Mouse (Mus musculus): ENCODE data around the gene Tmem82.
"Not testable (repeated sequence)": the region's sequence is repeated elsewhere in the genome, so short reads cannot be mapped to it uniquely, and the experiment has no call there.

Tmem82 gene

GRCm38 (mm10) chr4:141572668-141573358 is 45.6 kb downstream of the Tmem82 start:
- no peak for DNase-seq

GRCm38 (mm10) chr4:141571934-141572333 is 46.5 kb downstream of the Tmem82 start:
- no peak for DNase-seq

GRCm38 (mm10) chr4:141571337-141571739 is 47.1 kb downstream of the Tmem82 start:
- no peak for DNase-seq

DNA sequence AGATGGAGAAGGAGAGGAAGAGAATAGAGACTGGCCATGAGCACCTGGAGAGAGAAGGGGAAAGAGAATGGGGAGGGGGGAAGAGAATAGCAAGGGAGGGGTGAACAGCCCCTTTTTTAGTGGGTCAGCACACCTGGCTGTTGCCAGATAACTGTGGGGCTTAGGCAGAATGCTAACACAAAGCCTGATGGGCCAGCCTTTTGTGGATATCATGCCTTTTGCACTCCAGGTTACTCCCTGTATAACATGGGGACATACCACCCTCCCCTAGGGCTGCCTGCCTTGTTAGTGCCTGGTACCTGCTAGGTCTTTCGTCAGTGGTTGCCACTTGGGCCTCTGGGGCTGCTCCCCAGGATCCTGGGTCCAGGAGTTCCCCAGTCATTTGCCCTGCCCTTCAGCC is 47.6 kb downstream of the Tmem82 start:
- no peak for DNase-seq

DNA sequence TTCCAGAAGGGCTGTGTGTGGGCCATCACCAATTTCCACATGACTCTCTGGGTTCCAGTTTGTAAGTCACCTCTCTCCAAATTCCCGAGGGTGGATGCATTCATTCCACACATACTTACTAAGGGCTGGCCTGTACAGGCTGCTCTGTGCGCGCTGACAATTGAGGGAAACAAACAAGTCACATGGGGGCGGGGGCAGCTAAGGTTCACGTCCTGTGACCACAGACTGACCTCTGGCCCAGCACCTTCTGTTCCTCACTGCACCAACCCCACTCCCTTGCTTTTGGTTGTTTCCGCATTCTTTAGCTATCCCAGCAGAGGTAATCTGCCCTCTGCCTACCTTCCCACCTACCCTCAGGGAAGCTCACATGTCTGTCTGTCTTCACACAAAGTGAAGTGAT is 48.4 kb downstream of the Tmem82 start:
- DNase-seq: no peak

DNA sequence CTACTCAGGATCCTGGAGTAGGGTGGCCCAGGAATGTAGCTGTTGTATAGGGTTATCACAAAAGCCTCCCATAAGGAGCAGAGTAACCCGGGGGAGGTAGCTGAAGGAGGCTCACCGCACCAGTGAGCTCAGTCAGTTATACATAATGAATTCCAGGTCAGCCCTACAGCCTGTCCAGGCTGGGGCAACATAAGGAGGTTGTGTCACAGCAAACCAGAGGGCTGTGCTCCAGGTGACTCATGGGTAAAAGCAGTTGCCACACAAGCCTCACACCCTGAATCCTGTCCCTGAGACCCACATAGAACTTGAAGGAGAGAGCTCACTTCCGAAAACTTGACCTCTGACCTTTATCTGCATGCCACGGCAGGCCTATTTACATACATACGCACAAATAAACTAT is 49.5 kb downstream of the Tmem82 start:
- no peak for DNase-seq

GRCm38 (mm10) chr4:141567174-141567573 is 51.3 kb downstream of the Tmem82 start:
- DNase-seq: not testable (repeated sequence)

DNA sequence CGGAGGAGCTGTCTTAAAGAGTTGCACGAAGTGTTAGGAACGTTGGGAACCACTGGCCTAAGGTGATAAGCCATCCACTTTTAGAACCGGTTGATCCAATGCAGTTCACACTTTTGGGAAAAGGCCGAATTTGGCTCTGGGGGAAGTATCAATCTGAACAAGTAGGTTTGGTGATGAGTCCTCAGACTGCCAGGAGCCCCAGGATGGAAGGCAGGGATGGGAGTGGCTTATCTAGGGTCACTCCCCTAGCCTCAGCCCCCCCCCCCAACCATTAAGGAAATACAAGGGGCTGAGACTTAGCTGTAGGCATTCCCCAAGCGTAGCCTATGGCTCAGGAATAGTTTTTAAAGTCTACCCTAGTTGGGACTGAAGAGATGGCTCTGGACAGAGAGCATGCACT is 52.2 kb downstream of the Tmem82 start:
- no peak for DNase-seq

DNA sequence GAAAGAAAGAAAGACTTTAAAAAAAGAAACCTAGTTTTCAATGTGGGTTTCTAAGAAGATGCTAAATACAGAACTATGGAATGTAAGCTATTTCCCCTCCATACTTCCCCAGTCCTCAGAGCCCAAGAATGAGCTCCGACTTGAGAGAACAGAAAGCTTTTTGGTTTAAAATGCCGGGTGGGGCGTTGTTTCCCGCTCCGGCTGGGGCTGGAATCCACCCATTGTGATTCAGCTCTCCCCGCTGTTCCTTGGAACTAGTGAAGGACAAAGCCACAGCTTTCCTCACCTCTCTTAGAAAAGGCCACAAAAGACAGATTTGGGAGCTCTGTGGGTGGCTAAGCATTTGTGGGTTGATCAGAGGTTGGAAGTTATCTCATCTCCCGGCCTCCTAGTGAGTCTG is 53.1 kb downstream of the Tmem82 start:
- DNase-seq: no peak

DNA sequence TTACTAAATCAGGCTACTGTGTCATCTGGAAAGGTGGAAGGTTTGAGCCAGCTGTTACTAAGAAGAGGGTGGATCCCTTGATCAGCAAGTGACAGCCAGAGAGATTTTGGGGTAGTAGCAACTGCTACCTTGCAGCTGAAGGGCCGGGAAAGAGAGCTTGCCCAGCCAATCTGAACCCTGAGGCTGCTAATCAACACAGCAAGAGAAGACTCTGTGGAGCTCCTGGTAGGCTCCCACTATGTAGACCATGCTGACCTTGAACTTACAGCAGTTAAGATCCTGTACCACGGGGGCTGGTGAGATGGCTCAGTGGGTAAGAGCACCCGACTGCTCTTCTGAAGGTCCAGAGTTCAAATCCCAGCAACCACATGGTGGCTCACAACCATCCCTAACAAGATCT is 53.8 kb downstream of the Tmem82 start:
- DNase-seq: no peak

GRCm38 (mm10) chr4:141564209-141564608 is 54.2 kb downstream of the Tmem82 start:
- DNase-seq: no peak
